Mouse (Mus musculus) olfactory bulb, adult 2 months (tissue): ENCODE data around the gene Akap13.

ENCODE experiments used
- CTCF ChIP-seq: fragments of 200-500 bp; IDR thresholded peaks from 2 replicates; pipeline ENCODE4 v1.5.1; 2012; ENCODE audit warnings: low read depth, mild to moderate bottlenecking, low read length, moderate library complexity; ENCODE audit not compliant: insufficient read depth
- POLR2A ChIP-seq: fragments of 200-500 bp; IDR thresholded peaks from 2 replicates; pipeline ENCODE4 v1.6.1; 2012; ENCODE audit warnings: mild to moderate bottlenecking, low read depth, low read length, moderate library complexity; ENCODE audit not compliant: insufficient read depth

DNA sequence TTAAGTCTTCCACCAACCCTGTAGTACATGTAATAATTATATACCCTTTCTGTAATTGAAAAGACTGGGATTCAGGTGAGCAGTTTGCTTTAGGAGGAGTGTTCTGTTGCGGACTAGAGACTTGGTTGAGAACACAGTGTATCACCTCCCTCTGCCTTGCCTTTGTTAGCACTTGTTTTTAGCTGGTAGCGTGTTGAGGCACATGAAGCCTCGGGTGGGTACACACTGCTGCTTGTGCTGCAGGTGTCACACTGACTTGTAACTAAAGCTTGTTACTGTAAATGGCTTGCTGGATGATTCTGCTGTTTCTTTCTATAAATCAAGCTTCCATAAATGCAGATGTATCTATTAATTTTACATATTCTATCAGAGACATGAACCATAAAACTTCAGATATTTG, 75.3 kb downstream of the Akap13 start:
- TF ChIP-seq POLR2A: no peak
- no peak for TF ChIP-seq CTCF
